Mouse (Mus musculus) monocyte, adult 2 months (primary cell): ENCODE results near the gene Pole2.
A peak's percentile ranks its signal among the peaks of the same experiment; 100 is the strongest.
"Not testable (repeated sequence)": the region's sequence is repeated elsewhere in the genome, so short reads cannot be mapped to it uniquely, and the experiment has no call there.

Experiments
- DNase-seq, 2 experiments: peaks; one replicate each; pipeline ENCODE4 v3.0.0; 2022; ENCODE audit warnings: low spot score in 2 of 2, low read depth in 1 of 2

Gene Pole2

GRCm38 (mm10) chr12:69181800-69182199, 46.2 kb downstream of the Pole2 start:
- DNase-seq: no peak

- DNase-seq: no peak
Observed at GRCm38 (mm10) chr12:69179371-69179770, 48.6 kb downstream of the Pole2 start.

- DNase-seq: no peak
Observed at GRCm38 (mm10) chr12:69177526-69177925, 50.5 kb downstream of the Pole2 start.

GRCm38 (mm10) chr12:69175975-69176374, 52.0 kb downstream of the Pole2 start:
- no peak for DNase-seq

DNA sequence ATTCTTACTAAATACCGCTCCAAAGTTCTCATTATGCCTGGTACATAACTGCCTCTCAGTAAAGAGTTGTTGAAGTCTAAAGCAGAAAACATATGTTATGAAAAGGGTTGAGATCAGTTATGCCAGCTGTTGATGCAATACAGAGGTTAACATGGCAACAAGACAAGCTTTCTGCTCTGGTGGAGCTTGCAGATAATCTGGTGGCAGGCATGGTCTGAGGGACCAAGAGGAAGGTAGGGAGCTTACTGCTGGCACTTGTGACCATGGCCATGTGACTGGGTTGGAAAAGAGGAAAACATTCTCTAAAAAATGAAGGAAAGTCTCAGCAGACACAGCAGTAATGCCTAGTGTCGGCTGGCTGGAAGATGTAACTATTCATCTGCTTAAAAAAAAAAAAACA, 56.7 kb downstream of the Pole2 start:
- DNase-seq: no peak

- DNase-seq: peak; percentile 71 to 86
Observed at GRCm38 (mm10) chr12:69168461-69169106, 59.4 kb downstream of the Pole2 start, which contains the start of gene Lrr1. Gene Lrr1, plus strand, starts transcription at chr12:69168814.

GRCm38 (mm10) chr12:69167656-69168460, 60.1 kb downstream of the Pole2 start:
- no peak for DNase-seq

DNA sequence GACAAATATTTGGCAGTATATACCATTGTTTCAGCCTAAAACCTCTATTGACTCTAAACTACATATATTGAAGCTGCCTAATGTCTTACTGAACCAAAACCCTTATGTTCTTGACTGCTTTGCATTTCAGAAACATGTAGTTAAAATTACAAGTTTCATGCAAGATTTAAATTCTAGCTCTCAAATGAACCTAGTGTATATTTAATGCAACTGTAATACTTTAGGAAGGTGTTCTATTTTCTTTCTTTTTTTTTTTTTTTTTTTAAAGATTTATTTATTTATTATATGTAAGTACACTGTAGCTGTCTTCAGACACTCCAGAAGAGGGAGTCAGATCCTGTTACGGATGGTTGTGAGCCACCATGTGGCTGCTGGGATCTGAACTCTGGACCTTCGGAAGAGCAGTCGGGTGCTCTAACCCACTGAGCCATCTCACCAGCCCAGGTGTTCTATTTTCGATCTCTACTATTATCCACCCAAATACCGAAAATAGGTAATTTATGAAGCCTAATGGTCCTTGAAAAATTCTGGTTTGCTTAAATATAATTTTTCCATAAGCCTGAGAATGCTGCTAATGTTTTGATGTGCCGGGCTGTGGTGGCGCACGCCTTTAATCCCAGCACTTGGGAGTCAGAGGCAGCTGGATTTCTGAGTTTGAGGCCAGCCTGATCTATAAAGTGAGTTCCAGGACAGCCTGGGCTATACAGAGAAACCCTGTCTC, 61.0 kb downstream of the Pole2 start:
- not testable (repeated sequence) for DNase-seq

- DNase-seq: no peak
Observed at GRCm38 (mm10) chr12:69164904-69165303, 63.1 kb downstream of the Pole2 start.

DNA sequence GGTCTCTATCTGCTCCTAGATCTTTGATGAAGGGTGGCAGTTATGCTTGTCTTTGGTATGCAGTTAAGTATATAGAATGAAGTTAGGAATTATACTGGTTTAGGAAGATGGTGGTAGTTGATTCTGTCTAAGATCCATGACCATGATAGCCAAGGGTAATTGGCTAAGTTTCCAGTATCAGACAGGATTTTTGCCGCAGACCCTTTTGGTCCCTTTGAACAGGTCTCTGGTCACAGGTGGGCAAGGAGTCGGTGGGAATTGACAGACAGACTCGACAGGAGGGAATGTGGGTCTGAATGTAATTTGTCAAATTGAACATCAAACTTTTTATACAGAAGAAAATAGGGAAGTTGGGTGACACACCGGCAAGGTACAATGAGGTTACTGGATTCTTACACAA, 64.4 kb downstream of the Pole2 start:
- DNase-seq: not testable (repeated sequence)

- DNase-seq: not testable (repeated sequence)
Observed at GRCm38 (mm10) chr12:69160677-69161076, 67.3 kb downstream of the Pole2 start.

DNA sequence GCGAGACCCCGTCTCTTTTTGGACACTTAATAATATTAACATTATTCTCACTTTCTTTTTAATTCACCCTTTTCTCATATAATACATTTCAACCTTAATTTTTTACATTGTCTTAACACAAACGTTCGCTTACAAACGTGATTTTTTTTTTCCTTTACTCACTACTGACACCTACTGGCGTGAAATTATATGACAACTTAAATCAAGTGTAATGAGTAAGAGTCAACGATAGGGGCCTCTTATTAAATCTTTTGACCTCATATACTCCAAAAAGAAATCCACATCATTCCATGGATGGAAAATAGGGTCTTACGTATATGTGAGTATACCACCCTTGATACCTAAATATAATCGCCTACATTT, 68.4 kb downstream of the Pole2 start:
- no peak for DNase-seq

DNA sequence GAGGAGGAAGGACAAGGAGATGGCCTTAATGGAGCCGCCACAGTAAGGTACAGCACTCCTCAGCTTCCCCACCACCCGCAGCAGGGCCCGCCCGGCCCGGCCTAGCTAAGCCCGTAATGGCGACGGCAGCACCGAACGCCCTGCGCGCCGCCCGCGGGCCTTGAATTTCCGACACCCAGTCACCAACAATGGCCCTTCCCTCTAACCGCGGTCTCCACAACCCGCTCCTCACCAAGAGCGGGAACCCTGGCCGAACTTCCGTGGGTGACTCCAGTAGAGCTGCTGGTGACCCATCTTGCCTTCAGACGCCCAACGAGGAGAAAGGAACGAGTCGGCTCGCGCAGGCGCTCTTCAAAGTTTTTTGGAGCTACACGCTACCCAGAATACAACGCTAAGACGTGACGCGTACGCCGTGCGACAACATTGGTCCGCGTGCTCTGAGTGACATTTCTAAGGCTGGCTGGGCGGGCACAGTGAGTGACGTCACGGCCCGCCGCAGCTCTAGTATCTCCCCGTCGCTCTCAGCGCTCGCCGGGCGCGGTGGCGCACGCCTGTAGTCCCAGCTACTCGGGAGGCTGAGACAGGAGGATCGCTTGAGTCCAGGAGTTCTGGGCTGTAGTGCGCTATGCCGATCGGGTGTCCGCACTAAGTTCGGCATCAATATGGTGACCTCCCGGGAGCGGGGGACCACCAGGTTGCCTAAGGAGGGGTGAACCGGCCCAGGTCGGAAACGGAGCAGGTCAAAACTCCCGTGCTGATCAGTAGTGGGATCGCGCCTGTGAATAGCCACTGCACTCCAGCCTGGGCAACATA, 69.0 kb downstream of the Pole2 start, which contains the start of gene Rps29:
Rps29 (minus strand) TSS at position 422 of the 813 bp plus-strand sequence.
- DNase-seq: peak; percentile 95

DNA sequence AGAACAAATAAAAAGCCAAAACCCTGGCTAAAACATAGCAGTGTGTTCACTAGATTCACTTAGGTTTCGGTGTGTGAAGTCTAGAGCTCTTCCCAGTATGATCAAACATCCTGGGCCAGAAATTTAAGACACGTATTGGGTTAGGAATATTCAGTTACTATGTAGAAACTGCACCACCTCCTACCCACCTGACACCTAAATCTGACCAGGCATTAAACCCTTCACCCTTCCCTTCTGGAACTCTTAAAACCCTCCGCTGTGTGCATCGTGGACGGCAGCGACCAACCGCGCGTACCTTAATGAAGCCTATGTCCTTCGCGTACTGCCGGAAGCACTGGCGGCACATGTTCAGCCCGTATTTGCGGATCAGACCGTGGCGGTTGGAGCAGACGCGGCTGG, 69.6 kb downstream of the Pole2 start:
- DNase-seq: no peak

DNA sequence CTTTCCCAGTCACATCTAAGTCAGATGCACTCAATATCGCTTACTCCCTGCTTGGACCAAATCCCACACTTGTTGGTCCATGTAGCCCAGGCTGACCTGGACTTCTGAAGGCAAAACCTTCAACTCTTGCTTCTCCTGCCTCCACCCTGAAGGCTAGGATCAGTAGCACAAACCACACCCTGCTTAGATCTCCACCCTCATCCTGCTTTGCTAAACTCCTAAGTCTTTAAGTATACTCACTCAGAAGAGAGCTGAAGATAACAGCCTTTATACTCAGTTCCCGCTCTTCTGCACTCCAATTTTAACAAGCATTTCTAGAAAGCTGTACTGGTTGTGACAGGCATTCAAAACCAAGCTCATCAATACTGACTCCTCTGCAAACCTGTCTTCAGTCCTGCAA, 70.9 kb downstream of the Pole2 start:
- no peak for DNase-seq

DNA sequence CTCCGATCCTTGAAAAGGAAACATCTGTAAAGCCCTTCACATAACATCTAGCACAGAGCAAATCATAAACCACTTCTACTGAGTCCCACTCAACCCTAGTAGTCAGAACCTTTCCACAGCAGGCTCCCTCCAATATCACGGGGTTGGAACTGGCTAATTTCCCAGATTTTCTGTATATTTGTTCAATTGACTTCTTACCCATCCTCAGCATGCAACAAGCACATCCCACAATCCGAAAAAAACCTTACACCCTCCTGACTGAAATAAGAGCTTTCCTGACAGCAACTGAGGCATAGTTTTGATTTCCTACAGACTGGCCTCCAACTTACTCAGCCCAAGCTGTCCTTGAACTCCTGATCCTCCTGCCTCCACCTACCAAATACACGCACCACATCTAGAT, 71.6 kb downstream of the Pole2 start:
- no peak for DNase-seq

DNA sequence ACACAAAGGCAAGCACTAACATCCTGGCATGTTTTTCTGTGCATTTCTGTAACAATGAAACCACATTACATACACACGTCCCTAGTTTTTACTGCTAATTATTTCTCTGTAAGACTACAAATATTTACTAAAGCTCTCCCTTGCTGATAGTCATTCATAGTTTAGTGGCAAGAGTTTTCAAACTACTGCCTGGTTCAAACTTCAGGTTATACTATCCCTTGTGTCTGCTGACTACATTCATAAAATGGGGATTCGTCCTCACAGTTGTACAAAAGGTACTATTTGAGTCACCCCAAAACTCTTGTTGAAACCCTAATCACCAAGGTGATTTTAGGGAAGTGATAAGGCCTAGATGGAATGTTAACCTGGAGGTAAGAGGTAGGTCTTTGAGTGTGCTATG, 72.1 kb downstream of the Pole2 start:
- no peak for DNase-seq
